Mouse (Mus musculus) megakaryocyte-erythroid progenitor cell, adult 5-6 weeks (primary cell): ENCODE data around the gene Pgd. TPM values are rescaled to one million over a fixed set of nuclear protein-coding genes. Genes with fewer than 3 reads are reported as not detected.

Source experiments
- total RNA-seq, 2 experiments: library from RNA; stranded (forward) in 1 of 2; stranded (reverse) in 1 of 2; fragments of 200-1000, 215-1000 nt in 1 of 2; fragments of >200 nt in 1 of 2; fragmentation: Nextera tagmentation in 1 of 2; gene quantifications; 2 replicates each; pipeline ENCODE4 v1.2.3; 2014 to 2017

The Pgd gene
- total RNA-seq, 2 experiments from 2014 or later: 42.4 to 59.1 TPM

Other genes with a start within 250 kb of the Pgd start
- 10.3 and 15.8 TPM in 2 replicates for gene Pex14, start 66.9 kb downstream of the Pgd start, total RNA-seq (2014; fragmentation: Nextera tagmentation)
- 8.0 and 16.8 TPM in 2 replicates for gene Pex14, start 66.9 kb downstream of the Pgd start, total RNA-seq (2017)
- 27.6 and 28.1 TPM in 2 replicates for gene Dffa, start 62.6 kb downstream of the Pgd start, total RNA-seq (2014; fragmentation: Nextera tagmentation)
- 20.3 and 25.6 TPM in 2 replicates for gene Dffa, start 62.6 kb downstream of the Pgd start, total RNA-seq (2017)
- not detected in 2 replicates for gene Cort, start 40.0 kb downstream of the Pgd start, total RNA-seq (2014; fragmentation: Nextera tagmentation)
- not detected in 2 replicates for gene Cort, start 40.0 kb downstream of the Pgd start, total RNA-seq (2017)
- 29.6 and 48.0 TPM in 2 replicates for gene Cenps, start 29.1 kb downstream of the Pgd start, total RNA-seq (2014; fragmentation: Nextera tagmentation)
- gene Cenps, start 29.1 kb downstream of the Pgd start, total RNA-seq (2017): 15.4 and 26.2 TPM in 2 replicates
- 7.9 and 8.1 TPM in 2 replicates for gene Kif1b, start 140.9 kb upstream of the Pgd start, total RNA-seq (2014; fragmentation: Nextera tagmentation)
- gene Kif1b, start 140.9 kb upstream of the Pgd start, total RNA-seq (2017): 4.6 and 5.8 TPM in 2 replicates